Mouse (Mus musculus) limb, embryonic 15.5 days (tissue): ENCODE data around the gene Gtf2a2. TPM values are rescaled to one million over a fixed set of nuclear protein-coding genes. Genes with fewer than 3 reads are reported as not detected.
A peak's percentile ranks its signal among the peaks of the same experiment; 100 is the strongest.

ENCODE experiments used
- ATAC-seq: fragments of 200-750 bp; cut with Nextera tagmentation; 2 replicates; pipeline ENCODE4 v1.8.0; 2017; ENCODE audit warnings: low read depth, moderate TSS enrichment; ENCODE audit not compliant: insufficient number of reproducible peaks, low FRiP score, low TSS enrichment
- H3K27ac ChIP-seq: fragments of 300-500 bp; sonication (generic); 2 replicates; pipeline ENCODE4 v1.5.1; 2015; ENCODE audit warnings: moderate library complexity, mild to moderate bottlenecking, inconsistent platforms
- H3K27me3 ChIP-seq: fragments of 300-500 bp; sonication (generic); 2 replicates; pipeline ENCODE4 v1.6.1; 2015; ENCODE audit warnings: inconsistent platforms
- H3K36me3 ChIP-seq: fragments of 300-500 bp; sonication (generic); 2 replicates; pipeline ENCODE4 v1.6.1; 2015; ENCODE audit warnings: inconsistent platforms
- H3K4me1 ChIP-seq: fragments of 300-500 bp; sonication (generic); 2 replicates; pipeline ENCODE4 v1.6.1; 2015; ENCODE audit warnings: inconsistent platforms
- H3K4me2 ChIP-seq: fragments of 300-500 bp; sonication (generic); 2 replicates; pipeline ENCODE4 v1.6.1; 2015; ENCODE audit warnings: mild to moderate bottlenecking, inconsistent platforms
- H3K4me3 ChIP-seq: fragments of 300-500 bp; sonication (generic); 2 replicates; pipeline ENCODE4 v1.5.1; 2015; ENCODE audit warnings: mild to moderate bottlenecking, inconsistent platforms
- H3K9ac ChIP-seq: fragments of 300-500 bp; sonication (generic); 2 replicates; pipeline ENCODE4 v1.6.1; 2015; ENCODE audit warnings: inconsistent platforms
- H3K9me3 ChIP-seq: fragments of 300-500 bp; sonication (generic); 2 replicates; pipeline ENCODE4 v1.6.1; 2016; ENCODE audit warnings: inconsistent platforms
- WGBS: fragments of 180-500 bp; shearing (Covaris S2); methylation state at CpG from one replicate; pipeline ENCODE4 v1.1.7; 2015; 5-methylcytosine and 5-hydroxymethylcytosine counted together
- polyA plus RNA-seq: library from polyadenylated mRNA; unstranded; fragments of >200 nt; fragmentation: Nextera tagmentation; extraction: Ambion mirVana; gene quantifications from 2 replicates; pipeline ENCODE4 v1.2.1, GENCODE M21; 2015

Gene Gtf2a2
- polyA plus RNA-seq, 1 experiment from 2014 or later: 162 TPM

GRCm38 (mm10) chr9:69999318-69999717, 13.0 kb upstream of the Gtf2a2 start:
- Histone ChIP-seq H3K4me3 (no peak overlapping the region), H3K4me2 (no peak overlapping the region), H3K27ac (no peak overlapping the region), H3K9ac (no peak overlapping the region), H3K4me1 (no peaks in the 10 kb centered on the region), H3K27me3 (no peaks in the 10 kb centered on the region), H3K36me3 (peaks cover 73% of the 10 kb centered on the region), H3K9me3 (no peaks in the 10 kb centered on the region)
- WGBS: 81% methylated on average over 1 of the region's 1 CpGs
- no peak for ATAC-seq

DNA sequence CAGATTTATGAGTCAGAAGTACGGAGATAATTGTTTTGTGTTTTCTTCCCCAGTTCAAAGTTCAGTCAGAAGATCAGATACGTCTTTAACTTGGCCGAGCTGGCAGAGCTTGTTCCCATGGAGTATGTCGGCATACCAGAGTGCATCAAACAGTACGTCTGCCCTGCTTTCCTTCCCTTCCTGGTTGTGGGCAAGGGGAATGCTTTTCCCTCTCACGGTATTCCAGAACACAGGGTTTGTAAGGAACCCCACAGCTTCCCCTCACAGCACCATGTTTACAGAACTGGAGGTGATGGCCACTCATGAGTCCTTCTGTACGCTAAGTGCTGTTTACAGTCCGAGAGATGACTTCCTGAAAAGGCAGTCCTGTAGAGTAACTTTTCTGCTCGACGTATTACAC, 8.8 kb upstream of the Gtf2a2 start:
- Histone ChIP-seq H3K27me3 (no peaks in the 10 kb centered on the region), H3K4me2 (no peak overlapping the region), H3K27ac (no peak overlapping the region), H3K4me3 (no peak overlapping the region), H3K9ac (no peak overlapping the region), H3K9me3 (no peaks in the 10 kb centered on the region), H3K4me1 (no peaks in the 10 kb centered on the region), H3K36me3 (peaks cover 71% of the 10 kb centered on the region)
- no peak for ATAC-seq
- 87% methylated on average over 10 of the region's 10 CpGs for WGBS

DNA sequence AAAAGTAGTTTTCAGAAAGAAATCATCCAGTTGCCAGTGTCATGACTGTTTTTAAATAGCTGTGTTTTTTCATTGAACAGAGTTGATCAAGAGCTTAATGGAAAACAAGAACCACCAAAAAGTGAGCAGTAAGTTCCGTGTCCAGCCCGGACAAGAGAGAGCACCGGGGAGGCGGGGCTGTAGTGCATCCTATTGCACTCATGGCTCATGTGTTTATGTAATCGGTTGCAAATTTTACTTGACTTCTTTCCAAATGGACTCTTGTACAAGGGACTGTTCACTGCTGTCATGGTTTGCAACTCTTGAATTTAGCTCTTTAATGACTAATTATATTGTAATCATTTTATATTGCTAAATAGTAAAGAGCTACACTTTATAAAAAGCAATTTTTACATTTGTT, 5.4 kb upstream of the Gtf2a2 start:
- WGBS: 90% methylated on average over 5 of the region's 5 CpGs
- no peak overlapping the region for H3K4me2 ChIP-seq
- no peaks in the 10 kb centered on the region for H3K4me1 ChIP-seq
- peaks cover 58% of the 10 kb centered on the region for H3K36me3 ChIP-seq
- H3K9me3 ChIP-seq: no peaks in the 10 kb centered on the region
- no peak for ATAC-seq
- H3K27me3 ChIP-seq: no peaks in the 10 kb centered on the region
- H3K4me3 ChIP-seq: no peak overlapping the region
- H3K27ac ChIP-seq: no peak overlapping the region
- H3K9ac ChIP-seq: no peak overlapping the region

GRCm38 (mm10) chr9:70007506-70008248, 4.7 kb upstream of the Gtf2a2 start:
- 81% methylated on average over 14 of the region's 14 CpGs for WGBS
- H3K36me3 ChIP-seq: peaks cover 52% of the 10 kb centered on the region
- H3K27ac ChIP-seq: no peak overlapping the region
- no peaks in the 10 kb centered on the region for H3K9me3 ChIP-seq
- H3K9ac ChIP-seq: no peak overlapping the region
- H3K27me3 ChIP-seq: no peaks in the 10 kb centered on the region
- H3K4me2 ChIP-seq: no peak overlapping the region
- no peak for ATAC-seq
- H3K4me3 ChIP-seq: no peak overlapping the region
- no peaks in the 10 kb centered on the region for H3K4me1 ChIP-seq

DNA sequence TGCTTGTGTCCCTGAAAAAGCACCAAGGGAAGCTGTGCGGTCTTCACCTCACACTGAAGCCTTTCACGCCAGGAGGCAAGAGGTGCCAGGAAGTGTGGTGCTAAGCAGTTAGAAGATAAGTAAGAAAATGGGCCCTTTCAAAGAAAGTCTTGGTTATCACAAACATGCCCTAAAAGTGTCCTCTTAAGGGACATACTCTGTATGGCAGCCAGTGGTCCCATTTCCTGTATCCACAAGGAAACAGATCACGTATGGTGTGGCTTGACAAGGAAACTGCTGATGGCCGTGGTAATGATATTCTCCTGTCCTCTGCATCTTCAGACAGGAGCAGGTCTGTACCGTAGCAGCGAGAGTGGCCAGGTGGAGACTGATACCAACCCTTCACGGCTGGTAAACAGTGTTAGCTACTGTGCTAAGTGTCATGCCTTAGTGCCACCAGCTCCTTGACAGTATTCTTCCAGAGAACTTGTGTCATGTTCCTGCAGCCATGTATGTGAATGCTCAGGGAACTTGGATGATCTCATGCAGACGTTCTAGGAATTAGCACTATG, 2.5 kb upstream of the Gtf2a2 start:
- Histone ChIP-seq H3K9ac (no peak overlapping the region), H3K27me3 (no peaks in the 10 kb centered on the region), H3K36me3 (peaks cover 35% of the 10 kb centered on the region), H3K4me2 (no peak overlapping the region), H3K27ac (no peak overlapping the region), H3K9me3 (no peaks in the 10 kb centered on the region), H3K4me1 (peaks cover 10% of the 10 kb centered on the region), H3K4me3 (no peak overlapping the region)
- WGBS: 89% methylated on average over 8 of the region's 8 CpGs
- ATAC-seq: no peak

- Histone ChIP-seq H3K36me3 (peaks cover 29% of the 10 kb centered on the region), H3K4me1 (peaks cover 10% of the 10 kb centered on the region), H3K4me2 (no peak overlapping the region), H3K4me3 (no peak overlapping the region), H3K9me3 (no peaks in the 10 kb centered on the region), H3K27me3 (no peaks in the 10 kb centered on the region), H3K27ac (peak overlapping the region; percentile 22; the same call in 1 of the 2 replicates), H3K9ac (no peak overlapping the region)
- no peak for ATAC-seq
- 95% methylated on average over 5 of the region's 5 CpGs for WGBS
Measured at GRCm38 (mm10) chr9:70010781-70011473, 1.4 kb upstream of the Gtf2a2 start.

DNA sequence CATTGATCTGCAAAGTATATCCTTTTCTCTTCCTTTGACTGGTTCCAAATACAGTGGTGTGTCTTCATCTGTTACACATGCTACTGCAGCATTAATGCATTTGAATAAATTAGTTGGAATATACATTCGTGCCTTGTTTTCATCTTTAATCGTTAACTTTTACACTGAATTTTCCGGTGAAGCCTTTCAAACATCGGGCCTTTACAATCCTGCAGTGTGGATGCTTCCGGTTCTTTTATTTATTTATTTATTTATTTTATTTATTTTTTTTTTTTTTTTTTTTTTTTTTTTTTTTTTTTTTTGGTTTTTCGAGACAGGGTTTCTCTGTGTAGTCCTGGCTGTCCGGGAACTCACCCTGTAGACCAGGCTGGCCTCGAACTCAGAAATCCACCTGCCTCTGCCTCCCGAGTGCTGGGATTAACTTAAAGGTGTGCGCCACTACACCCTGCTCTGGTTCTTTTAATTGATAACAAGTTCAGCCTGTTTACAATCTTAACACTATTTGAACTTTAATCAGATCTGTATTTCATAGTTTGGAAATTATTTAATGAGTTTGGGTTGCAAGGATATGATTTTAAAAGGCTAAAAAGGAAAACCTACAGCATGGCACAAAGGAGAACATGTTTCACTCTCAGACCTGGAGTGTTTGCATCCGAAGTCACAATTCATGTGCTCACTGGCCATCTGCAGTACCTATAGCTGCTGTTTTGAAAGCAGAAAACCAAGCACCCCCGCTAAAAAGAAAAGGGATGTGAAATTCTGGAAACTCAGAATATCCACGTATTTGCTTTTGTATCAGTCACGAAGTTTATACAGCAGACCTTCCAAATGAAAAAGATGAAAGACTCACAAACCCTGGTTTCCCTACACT, 578 bp upstream of the Gtf2a2 start:
- Histone ChIP-seq H3K4me3 (peak overlapping the region; percentile 92), H3K27me3 (no peaks in the 10 kb centered on the region), H3K9me3 (no peaks in the 10 kb centered on the region), H3K27ac (peak overlapping the region; percentile 54), H3K36me3 (peaks cover 29% of the 10 kb centered on the region), H3K4me2 (peak overlapping the region; percentile 59), H3K4me1 (peaks cover 10% of the 10 kb centered on the region), H3K9ac (no peak overlapping the region)
- ATAC-seq: no peak
- WGBS: 57% methylated on average over 14 of the region's 14 CpGs

GRCm38 (mm10) chr9:70015632-70016031, 3.3 kb downstream of the Gtf2a2 start:
- Histone ChIP-seq H3K4me3 (no peak overlapping the region), H3K9ac (no peak overlapping the region), H3K4me2 (no peak overlapping the region), H3K27ac (no peak overlapping the region), H3K36me3 (peaks cover 12% of the 10 kb centered on the region), H3K9me3 (no peaks in the 10 kb centered on the region), H3K27me3 (no peaks in the 10 kb centered on the region), H3K4me1 (peaks cover 10% of the 10 kb centered on the region)
- WGBS: 91% methylated on average over 2 of the region's 2 CpGs
- ATAC-seq: no peak

DNA sequence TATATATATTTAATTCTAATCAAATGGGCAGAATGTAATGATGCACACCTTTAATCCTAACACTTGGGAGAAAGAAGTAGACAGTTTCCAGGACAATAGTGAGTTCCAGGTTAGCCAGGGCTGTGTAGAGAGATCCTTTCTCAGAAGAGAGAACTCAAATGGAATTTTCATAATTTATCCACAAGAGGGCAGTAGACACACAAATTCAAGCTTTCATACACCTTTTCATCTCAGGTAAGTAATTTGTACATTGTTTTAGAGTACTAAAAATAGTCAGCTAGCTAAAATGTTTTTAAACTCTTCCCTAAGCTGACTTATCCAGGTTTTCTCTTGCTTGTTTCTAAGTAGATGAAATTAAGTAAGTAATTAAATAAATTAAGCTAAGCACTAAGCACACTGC, 6.5 kb downstream of the Gtf2a2 start:
- H3K4me2 ChIP-seq: no peak overlapping the region
- ATAC-seq: no peak
- H3K9ac ChIP-seq: no peak overlapping the region
- H3K36me3 ChIP-seq: peaks cover 14% of the 10 kb centered on the region
- H3K27me3 ChIP-seq: no peaks in the 10 kb centered on the region
- H3K4me1 ChIP-seq: peaks cover under 1% of the 10 kb centered on the region; the same call in 1 of the 2 replicates
- no peak overlapping the region for H3K4me3 ChIP-seq
- H3K9me3 ChIP-seq: no peaks in the 10 kb centered on the region
- no peak overlapping the region for H3K27ac ChIP-seq

DNA sequence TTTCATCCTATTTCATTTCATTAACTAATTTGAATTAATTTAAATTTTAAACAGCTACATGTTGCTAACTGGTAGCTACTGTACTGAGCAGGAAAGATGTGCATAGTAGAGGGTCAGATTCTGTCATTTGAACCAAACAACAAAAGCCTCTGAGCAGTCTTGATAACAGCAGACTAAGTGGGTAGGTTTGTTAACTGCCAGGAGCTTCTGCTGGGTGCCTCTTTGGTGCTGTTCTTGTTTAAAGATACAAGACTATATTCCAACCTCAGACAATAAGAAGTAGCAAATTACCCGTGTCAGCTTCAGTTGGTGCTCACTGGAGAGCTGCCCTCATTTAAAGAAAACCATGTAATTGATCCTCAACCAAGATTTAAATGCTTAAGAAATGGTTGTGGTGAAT, 9.3 kb downstream of the Gtf2a2 start:
- WGBS: 74% methylated on average over 1 of the region's 1 CpGs
- no peak for ATAC-seq

GRCm38 (mm10) chr9:70022083-70022482, 9.7 kb downstream of the Gtf2a2 start:
- Histone ChIP-seq H3K27ac (no peak overlapping the region), H3K4me1 (no peaks in the 10 kb centered on the region), H3K4me3 (no peak overlapping the region), H3K36me3 (peaks cover 14% of the 10 kb centered on the region), H3K4me2 (no peak overlapping the region), H3K9me3 (no peaks in the 10 kb centered on the region), H3K9ac (no peak overlapping the region), H3K27me3 (no peaks in the 10 kb centered on the region)
- WGBS: 92% methylated on average over 4 of the region's 4 CpGs
- ATAC-seq: no peak

More for the DNA sequence above, 9.3 kb downstream of the Gtf2a2 start:
- Histone ChIP-seq H3K36me3 (peaks cover 14% of the 10 kb centered on the region), H3K9ac (no peak overlapping the region), H3K27ac (no peak overlapping the region), H3K27me3 (no peaks in the 10 kb centered on the region), H3K9me3 (no peaks in the 10 kb centered on the region), H3K4me3 (no peak overlapping the region), H3K4me2 (no peak overlapping the region), H3K4me1 (no peaks in the 10 kb centered on the region)
